Mouse (Mus musculus) thymus, adult 18-20 months (tissue): ENCODE data around the gene Adra1d.

ENCODE experiments used
- DNase-seq, 2 experiments: peaks; one replicate each; pipeline ENCODE4 v3.0.0; 2022; ENCODE audit warnings: mixed read lengths in 2 of 2

The Adra1d gene

GRCm38 (mm10) chr2:131561891-131562585 is at the start of gene Adra1d:
Gene Adra1d, minus strand, starts transcription at chr2:131562283.
- no peak for DNase-seq

DNA sequence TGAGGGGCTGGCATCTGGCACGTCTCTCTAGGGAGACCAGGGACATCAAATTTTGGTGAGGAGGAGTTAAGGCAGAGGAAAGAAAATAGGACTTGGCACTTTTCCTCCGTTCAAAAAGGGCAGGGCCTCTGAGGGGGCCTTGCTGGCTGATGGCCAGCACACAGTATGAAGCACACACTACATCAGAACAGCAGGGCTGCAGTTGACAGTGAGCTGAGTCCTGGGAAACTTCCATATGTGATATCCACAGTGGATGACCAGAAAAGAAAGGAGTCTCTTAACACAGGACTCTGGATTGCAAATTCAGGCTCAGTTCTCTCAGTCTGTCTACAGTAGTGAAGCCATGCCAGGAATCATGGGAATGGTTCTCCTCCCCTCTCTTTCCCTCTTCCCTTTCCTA is 39.8 kb upstream of the Adra1d start:
- DNase-seq: no peak

DNA sequence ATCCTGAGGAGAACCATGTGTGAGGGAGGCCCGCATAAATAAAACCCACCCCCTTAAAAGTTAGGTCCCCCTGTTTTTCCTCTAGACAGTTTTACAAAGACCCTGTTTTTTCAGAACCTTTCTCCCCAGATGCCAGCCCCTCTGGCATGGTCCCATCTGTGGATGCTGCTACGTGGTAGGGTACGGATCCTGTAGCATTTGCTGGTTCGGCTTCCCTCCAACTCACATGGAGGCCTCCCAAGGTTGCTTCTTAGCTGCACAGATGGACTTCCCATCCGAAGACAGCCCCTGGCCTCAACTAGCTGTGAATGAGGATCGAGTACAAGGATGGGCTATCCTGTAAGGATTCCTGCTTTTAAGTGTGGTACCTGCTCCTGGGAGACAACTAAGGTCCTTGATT is 32.8 kb upstream of the Adra1d start:
- no peak for DNase-seq

GRCm38 (mm10) chr2:131587521-131587920 is 25.4 kb upstream of the Adra1d start:
- DNase-seq: no peak

DNA sequence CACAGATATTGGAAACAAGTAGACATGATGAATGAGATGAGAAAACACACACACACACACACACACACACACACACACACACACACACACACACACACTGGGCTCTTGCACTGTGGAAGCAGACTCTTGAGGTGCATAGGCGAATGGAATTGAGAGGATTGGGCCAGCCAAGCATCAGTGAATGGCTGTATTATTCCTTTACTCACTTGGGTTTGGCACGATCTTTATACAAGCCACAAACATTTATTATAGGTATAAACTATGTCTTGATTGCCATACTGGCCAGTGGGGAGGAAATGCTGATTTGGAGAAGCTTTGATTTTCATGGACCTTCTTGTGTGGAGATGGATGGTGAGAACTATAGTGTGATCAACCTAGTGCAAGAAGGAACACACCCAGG is 19.4 kb upstream of the Adra1d start:
- no peak for DNase-seq

DNA sequence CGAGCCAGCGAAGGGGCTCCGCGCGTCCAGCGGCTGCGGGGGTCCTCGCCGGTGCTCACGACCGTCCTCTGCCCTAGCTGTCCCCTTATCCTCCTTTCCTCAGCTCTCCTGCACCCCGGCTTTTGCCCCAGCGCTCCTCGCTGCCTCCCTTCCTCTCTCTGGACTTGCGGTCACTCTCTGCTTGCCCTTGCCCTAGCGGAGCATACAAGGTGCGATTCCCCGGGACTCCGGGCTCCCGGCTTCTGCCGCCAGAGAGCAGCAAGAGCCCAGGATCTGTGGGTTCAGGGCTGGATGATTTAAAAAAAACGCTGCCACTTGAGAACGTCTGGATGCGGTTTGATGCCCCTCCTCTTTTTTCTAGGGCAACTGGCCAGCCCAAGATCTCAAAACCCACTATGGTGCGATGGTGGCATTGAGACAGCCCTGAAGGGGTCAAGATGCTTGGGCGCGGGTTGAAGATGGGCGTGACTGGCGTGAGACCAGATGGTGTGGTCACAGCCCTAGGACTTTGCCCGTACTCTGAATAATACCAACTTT is 571 bp upstream of the Adra1d start:
- no peak for DNase-seq

GRCm38 (mm10) chr2:131561344-131561870 is 676 bp downstream of the Adra1d start:
- no peak for DNase-seq

DNA sequence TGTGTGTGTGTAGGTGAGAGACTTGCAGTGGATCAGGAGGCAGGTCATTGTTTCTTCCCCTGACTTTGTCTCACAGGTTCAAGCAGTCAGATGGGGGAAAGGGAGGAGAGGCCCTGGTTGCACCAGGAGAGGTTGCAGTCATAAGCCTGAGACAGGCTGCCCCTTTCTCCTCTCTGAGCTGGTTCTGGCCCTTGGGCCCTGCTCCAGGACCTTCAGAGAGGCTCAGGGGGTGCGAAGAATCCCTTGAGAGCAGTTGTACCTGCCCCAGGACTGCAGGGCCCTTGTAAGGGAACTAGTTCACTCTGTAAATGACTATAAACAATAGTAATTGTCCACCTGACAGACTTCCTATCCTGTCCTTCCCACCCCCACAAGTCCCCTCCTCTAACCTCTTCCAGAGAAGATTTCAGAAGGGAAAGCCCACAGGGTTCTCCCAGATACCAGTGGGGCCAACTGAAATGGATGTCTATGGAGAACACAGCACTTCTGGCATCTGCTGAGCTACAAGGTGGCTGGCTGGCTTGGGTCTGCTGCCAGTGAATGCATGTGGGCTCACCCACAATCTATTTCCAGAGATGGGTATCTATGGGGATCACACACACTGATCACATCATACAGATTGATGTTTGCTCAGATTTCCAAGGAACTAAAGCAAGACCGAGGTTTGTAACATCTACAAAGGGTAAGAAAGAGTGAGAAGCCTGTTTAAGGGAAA is 1.7 kb downstream of the Adra1d start:
- no peak for DNase-seq

DNA sequence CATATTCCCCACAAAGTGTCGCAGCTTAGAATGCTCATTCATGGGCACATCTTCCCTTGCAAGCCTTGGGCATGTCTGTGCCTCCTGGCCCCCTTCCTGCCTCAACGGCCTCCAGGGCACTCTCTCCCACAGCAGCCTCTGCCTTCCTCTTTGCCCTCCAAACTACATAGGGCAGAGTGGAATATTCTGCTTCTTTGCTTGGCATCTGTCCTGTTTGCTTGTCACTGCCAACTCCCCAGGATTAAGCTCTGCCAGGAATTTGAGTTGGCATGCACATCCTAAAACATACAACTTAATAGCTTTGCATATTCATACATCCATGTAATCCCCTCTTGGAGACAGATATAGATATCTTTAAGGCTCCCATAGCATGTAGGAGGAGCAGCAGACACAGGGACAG is 4.2 kb downstream of the Adra1d start:
- DNase-seq: no peak

DNA sequence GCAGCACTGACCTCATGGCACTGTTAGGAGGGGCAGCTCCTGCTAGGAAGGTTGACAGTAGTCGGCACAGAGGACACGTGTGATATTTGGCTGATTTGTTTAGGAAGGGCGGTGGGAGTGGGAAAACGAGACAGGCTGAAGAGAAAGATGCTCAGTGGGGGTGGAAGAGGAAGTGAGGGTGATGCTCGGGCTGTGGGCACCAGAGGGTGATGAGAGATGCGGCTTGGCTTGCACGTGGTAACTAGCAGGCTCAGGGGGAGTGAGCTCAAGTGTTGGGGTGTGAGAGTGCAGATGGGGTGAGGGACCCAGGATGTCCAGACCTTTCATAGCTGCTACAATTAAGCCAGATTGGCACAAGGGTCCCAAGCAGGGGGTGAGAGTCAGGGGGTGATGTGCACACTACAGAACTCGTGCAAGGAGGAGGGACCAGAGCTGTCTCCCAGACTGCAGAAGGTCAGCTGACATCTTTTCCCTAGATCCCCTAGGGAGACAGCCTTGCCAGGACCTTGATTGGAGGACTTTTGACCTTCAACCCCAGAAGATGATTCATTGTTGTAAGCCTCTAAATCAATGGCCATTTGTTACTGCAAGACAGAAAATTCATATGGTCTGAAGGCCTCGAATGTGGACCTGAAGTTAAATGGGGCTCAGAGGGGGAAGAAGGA is 9.2 kb downstream of the Adra1d start:
- DNase-seq: no peak

DNA sequence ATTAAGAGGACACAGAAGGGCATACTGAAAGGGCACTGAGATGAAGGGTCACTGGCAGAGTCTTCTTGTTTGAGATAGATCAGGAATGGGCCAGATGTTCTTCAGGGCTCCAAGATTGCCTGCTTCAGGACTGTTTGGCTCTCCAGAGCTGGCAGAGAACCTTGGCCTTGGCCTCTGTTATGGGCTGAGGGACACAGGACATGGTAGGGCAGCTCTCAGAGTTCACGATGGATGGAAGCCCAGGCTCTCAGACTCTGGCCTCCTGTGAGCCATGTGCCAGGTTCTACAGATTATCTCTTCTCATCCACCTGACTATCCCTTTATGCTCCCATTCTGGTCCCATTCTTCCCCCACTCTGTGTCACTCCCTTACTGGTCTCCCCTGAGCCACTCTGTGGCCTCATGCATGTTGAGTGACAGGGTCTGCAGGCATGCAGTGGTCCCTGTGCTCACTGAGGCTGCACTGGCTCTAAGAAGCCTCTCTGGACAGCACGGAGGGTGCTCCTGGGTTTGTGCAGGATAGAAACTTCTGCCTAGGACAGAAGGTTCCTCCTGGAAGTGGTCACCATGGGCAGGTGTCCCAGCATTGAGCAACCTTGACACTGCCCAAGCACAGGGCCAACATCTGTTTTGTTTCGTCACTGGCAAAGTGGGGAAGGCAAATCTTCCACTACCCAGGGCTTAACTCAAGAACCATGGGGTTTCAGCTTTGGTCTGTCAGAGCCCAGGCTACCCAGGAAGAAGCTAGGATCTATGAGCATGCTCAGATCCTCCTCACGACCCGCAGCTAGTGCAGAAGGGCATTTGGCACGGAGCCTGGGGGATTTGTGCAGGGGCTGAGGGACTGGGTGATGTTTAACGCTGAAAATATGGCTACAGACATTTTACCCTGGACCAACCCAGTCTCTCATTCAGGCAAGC is 10.1 kb downstream of the Adra1d start:
- no peak for DNase-seq

DNA sequence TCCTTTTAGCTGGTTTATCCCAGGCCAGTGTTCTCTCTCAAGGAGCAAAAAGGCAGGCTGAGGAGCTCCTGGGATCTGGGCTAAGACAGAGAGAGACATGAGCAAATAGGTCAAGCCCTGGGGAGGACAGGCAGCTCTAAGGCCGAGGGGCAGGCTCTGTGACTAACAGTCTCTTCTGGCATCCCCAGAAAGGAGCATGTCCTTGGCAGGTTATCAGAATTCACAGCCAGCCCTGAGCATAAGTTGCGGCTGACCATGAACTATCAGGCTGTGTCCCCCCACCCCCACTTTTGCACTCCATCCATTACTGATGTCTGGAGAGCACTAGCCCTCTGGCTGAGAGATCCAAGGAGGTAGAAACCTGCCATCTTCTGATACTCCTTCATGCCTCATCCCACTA is 11.2 kb downstream of the Adra1d start:
- DNase-seq: no peak

- DNase-seq: no peak
Measured at GRCm38 (mm10) chr2:131550474-131550873, 11.6 kb downstream of the Adra1d start.

DNA sequence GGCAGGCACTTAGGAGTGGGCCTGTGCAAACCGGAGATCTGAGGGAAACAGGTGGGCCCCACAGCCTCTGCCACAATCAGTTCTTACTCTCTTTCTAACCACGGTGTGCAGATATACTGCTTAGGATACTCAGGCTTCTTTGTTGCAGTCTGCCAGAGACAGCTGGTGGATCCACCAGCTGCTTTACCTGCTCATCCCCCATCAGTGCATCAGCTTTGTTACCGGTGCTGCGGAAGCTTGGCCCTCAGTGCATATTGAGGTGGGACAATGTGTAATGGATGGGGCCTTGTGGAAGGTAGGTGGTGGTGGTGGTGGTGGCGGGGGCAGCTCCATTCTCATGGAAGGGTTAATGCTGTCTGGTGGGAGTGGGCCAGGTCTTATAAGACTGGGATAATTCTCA is 13.0 kb downstream of the Adra1d start:
- no peak for DNase-seq

DNA sequence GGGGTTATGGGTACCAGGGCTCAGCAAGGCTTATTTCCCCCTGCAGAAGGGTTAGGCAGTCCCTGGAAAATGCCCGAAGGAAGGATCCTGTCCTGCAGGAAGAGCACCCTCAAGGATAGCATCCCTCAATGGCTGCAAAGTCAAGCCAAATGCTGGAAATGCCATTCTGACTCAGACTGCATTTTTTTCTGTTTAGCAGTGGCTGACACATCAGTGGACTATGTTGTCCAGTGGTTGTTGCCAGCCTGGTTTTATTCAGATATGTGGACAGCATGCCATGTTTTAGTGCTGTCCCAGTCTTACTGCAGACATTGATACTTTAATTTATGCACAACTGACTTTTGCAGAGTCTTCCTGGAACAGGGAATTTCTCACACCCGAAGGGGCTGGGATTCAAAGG is 13.8 kb downstream of the Adra1d start:
- DNase-seq: no peak

GRCm38 (mm10) chr2:131546745-131547408 is 15.2 kb downstream of the Adra1d start:
- DNase-seq: no peak

DNA sequence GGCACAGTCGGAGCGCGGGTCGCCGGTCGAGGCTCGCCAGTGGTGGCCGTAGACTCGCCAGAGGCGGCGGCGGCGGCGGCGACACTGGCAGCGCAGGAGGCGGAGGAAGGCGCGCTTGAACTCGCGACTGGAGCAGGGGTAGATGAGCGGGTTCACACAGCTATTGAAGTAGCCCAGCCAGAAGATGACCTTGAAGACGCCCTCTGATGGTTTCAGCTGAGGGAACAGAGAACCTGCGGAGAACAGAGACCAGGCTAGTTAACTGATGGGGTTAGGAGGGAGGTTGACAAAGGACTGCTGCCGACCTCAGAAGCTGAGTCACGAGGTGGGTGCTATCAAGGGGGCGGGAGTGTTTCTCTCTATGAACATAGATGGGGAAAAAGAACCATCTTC is 15.8 kb downstream of the Adra1d start:
- DNase-seq: no peak

DNA sequence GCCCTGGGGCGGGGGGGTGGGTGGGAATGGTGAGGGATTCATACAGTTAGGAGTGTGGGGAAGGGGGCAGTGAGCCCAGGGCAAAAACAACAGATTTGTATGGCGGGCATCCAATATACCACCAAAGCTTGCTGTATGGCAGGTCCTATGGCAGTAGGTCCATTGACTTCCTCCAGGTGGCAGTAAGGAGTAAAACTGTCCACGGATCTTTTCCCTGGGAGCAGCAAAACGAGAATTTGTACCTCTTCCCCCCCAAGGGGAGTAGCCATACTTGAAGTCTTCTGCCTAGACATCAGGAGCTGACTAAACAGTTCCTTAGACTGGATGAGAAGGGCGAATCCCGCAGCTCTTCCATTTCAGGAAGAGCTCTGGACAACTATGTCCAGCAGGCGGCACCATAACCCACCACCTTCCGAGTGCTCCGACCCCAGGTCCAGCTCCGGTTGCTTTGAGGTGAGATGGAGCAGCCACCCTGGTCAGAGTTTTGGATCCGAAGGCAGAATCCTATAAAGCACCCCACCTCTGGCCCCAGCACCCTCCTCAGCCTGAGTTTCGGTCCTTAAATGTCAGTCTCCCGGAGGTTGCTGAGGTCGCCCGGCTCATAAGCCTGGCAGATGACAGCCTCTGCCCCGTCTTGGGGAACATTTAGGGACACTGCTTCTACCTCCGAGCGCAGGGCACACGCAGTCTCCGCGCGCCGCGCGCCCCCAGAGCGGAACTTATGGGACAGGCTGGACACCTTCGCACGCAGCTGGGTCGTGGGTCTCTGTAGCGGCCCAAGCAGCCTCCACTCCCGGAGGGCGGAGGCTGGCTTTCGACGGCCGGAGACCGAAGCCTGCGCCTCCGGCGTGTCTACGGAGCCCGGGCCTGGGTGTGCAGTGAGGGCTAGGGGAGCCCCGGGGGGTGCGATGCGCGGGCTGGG is 16.4 kb downstream of the Adra1d start:
- no peak for DNase-seq

DNA sequence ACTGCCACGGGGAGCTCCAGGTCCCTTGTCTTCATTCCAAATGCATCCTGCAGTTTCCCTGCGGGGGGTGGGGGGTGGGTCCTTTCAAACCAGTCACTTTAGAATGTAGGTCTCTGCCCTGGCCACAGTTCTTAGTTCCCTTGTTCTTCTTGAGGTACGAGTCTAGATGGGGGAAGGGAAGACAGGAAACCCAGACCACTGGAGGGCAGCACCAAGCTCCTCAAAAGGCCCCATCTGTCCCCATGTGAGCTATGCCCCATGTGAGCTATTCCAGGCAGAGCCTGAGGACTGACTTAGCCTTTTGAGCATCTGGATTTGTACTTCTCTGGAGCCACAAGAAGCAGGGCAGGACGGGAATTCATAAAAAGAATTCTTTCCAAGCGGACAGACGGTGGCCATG is 19.6 kb downstream of the Adra1d start:
- no peak for DNase-seq

DNA sequence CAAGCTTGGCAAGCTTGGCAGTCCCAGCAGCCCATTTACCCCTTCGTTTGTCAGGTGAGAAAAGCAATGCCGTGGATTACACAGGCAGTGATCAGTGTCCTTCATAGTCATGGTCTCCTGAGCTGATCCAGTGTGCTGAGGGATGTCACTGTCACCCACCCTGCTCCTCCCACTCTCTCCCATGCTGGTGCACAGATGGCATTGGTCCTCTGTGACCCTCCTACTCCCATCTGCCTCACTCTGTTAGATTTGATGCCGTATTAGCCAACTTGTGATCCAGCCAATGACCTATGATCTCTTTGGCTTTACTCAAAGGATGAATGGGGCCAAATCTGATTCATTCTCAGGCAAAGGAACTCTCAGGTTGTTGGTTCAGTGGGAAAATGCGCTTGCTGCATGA is 20.4 kb downstream of the Adra1d start:
- DNase-seq: no peak

DNA sequence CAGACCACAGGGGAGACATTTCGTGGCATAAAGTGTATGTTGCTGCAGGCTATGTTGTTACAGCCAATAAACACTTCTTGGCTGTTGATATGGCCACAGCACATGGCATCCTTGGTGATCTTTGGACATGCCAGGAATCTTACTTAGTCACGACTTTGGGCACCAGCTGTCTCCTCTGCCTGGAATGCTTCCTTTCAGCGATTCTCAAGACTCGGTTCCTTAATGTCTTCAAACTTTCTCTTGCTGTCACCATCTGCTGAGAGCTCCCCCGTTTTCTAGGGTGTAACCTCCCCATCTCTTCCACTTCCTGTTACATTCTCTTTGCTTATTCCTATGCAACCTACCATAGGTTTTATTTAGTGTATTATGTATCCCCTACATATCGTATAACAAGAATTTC is 22.3 kb downstream of the Adra1d start:
- no peak for DNase-seq
